Mouse (Mus musculus) forebrain, embryonic 12.5 days (tissue): ENCODE results near the gene Got1. TPM values are rescaled to one million over a fixed set of nuclear protein-coding genes. Genes with fewer than 3 reads are reported as not detected.
"Not testable (repeated sequence)": the region's sequence is repeated elsewhere in the genome, so short reads cannot be mapped to it uniquely, and the experiment has no call there.

Experiments used
- ATAC-seq: fragments of 200-750 bp; cut with Nextera tagmentation; 2 replicates; pipeline ENCODE4 v1.8.0; 2017; ENCODE audit warnings: moderate TSS enrichment; ENCODE audit not compliant: low FRiP score
- H3K27ac ChIP-seq: fragments of 300-500 bp; sonication (generic); 2 replicates; pipeline ENCODE4 v1.5.1; 2016; ENCODE audit warnings: mild to moderate bottlenecking
- H3K27me3 ChIP-seq: fragments of 300-500 bp; sonication (generic); 2 replicates; pipeline ENCODE4 v1.6.1; 2016; ENCODE audit warnings: mild to moderate bottlenecking
- H3K36me3 ChIP-seq: fragments of 300-500 bp; sonication (generic); replicated peaks from 2 replicates; pipeline ENCODE4 v1.6.1; 2016; ENCODE audit warnings: mild to moderate bottlenecking
- H3K4me1 ChIP-seq: fragments of 300-500 bp; sonication (generic); 2 replicates; pipeline ENCODE4 v1.6.1; 2016
- H3K4me2 ChIP-seq: fragments of 300-500 bp; sonication (generic); 2 replicates; pipeline ENCODE4 v1.6.1; 2016; ENCODE audit warnings: mild to moderate bottlenecking, moderate library complexity
- H3K4me3 ChIP-seq: fragments of 300-500 bp; sonication (generic); replicated peaks from 2 replicates; pipeline ENCODE4 v1.5.1; 2016; ENCODE audit warnings: mild to moderate bottlenecking
- H3K9ac ChIP-seq: fragments of 300-500 bp; sonication (generic); 2 replicates; pipeline ENCODE4 v1.6.1; 2016; ENCODE audit warnings: mild to moderate bottlenecking
- H3K9me3 ChIP-seq: fragments of 300-500 bp; sonication (generic); 2 replicates; pipeline ENCODE4 v1.6.1; 2016
- WGBS: fragments of 180-500 bp; shearing (Covaris S2); methylation state at CpG from one replicate; pipeline ENCODE4 v1.1.7; 2016; 5-methylcytosine and 5-hydroxymethylcytosine counted together
- polyA plus RNA-seq: library from polyadenylated mRNA; unstranded; fragments of >200 nt; fragmentation: Nextera tagmentation; extraction: Ambion mirVana; gene quantifications from 2 replicates; pipeline ENCODE4 v1.2.1, GENCODE M21; 2016

Gene Got1
- polyA plus RNA-seq, 1 experiment from 2014 or later: 57.6 TPM

DNA sequence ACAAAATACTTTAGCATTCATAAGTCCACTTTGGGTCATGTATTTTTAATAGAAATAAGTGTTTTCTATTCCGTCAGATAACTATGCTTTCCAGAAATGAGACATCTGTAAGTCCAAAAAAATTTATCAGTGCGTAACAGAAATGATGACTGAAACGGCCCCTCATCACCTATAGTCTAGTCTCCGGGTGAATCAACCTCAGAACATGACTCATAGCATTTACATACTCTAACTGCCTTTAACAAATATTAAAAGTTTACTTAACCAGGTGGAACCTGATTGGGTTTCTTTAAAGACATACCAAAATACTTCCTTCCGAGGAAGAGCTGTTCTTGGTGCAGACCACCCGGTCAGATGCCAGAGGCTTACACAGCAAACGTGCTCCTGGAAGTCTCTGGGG, 6.1 kb downstream of the Got1 start:
- 88% methylated on average over 7 of the region's 7 CpGs for WGBS
- no peaks in the 10 kb centered on the region for H3K9me3 ChIP-seq
- no peak overlapping the region for H3K27ac ChIP-seq
- no peak for ATAC-seq
- H3K4me3 ChIP-seq: no peak overlapping the region
- H3K4me1 ChIP-seq: peaks cover 34% of the 10 kb centered on the region
- peaks cover 21% of the 10 kb centered on the region for H3K36me3 ChIP-seq
- no peak overlapping the region for H3K9ac ChIP-seq
- H3K4me2 ChIP-seq: no peak overlapping the region
- 0 out of 2 replicates have a peak, but pooled peaks cover 5% of the 10 kb centered on the region for H3K27me3 ChIP-seq

DNA sequence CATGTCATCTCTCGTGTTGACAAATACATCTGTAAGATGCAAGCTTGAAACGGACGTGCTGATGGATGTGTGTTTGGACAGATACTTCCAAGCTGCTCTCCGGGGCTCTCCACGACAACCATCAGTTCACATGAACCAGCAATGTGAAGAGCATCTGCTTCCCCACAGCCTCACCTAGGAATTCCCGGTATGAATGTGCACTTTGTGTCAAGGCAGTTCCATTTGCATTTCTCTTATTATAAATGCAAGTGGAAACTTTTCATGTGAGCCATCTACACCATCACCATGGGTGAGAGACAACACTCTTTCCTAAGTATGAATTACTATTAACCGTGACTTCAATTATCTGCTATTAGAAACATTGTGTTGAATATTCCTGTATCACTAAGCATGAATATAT, 6.6 kb downstream of the Got1 start:
- Histone ChIP-seq H3K4me2 (no peak overlapping the region), H3K36me3 (peaks cover 21% of the 10 kb centered on the region), H3K27ac (no peak overlapping the region), H3K9ac (no peak overlapping the region), H3K4me1 (peaks cover 33% of the 10 kb centered on the region), H3K9me3 (no peaks in the 10 kb centered on the region), H3K4me3 (no peak overlapping the region), H3K27me3 (0 out of 2 replicates have a peak, but pooled peaks cover 5% of the 10 kb centered on the region)
- ATAC-seq: no peak
- WGBS: 69% methylated on average over 7 of the region's 7 CpGs

DNA sequence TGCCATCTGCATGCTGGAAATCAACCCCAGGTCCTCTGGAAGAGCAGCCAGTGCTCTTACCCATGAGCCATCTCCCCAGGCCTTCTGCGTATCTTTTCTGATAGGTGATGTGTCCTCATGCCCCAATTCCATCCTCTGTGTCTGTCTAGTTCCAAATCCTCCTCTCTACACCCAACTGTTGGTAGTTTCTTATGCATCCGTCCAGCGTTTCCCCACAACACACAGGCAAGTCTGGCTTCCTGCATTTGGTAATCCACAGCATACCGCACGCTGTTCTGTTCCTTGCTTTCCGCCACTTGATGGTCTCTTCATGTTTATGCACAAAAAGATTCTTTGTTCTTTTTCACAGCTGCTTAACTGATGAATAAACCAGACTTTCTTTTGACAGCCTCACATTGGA, 7.1 kb downstream of the Got1 start:
- Histone ChIP-seq H3K9ac (no peak overlapping the region), H3K4me1 (peaks cover 29% of the 10 kb centered on the region), H3K9me3 (no peaks in the 10 kb centered on the region), H3K27me3 (0 out of 2 replicates have a peak, but pooled peaks cover 5% of the 10 kb centered on the region), H3K36me3 (peaks cover 24% of the 10 kb centered on the region), H3K27ac (no peak overlapping the region), H3K4me3 (no peak overlapping the region), H3K4me2 (no peak overlapping the region)
- 68% methylated on average over 6 of the region's 6 CpGs for WGBS
- ATAC-seq: no peak

DNA sequence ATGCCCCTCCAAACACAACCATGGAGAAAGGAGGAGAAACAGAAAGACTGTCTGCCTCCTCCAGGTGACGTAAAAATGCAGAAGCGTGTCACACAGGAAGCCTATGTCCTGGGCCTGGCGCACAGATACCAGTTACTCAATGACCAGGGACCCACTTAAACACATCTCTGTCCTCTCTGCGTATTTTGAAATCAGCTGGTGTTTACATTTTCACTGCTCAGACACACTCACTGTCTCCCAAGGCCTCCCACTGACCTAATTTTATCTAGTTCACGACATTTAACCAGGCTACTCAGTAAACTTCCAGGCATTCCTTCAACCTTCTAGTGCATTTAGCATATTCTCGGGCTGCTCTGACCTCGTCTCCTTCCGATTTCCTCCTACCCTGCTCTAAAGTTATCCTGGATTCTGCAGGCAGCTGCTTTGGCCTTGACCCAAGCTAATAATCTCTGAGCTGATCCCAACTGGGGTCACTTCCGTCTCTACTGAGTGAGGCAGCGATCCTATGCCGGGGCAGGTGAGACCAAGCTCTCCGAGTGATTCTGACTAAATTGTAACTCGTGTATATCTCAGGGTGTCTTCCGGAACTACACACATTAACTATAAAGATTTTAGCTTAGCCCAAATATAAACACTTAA, 7.9 kb downstream of the Got1 start:
- Histone ChIP-seq H3K4me1 (peaks cover 21% of the 10 kb centered on the region), H3K4me2 (no peak overlapping the region), H3K9me3 (no peaks in the 10 kb centered on the region), H3K27ac (no peak overlapping the region), H3K4me3 (no peak overlapping the region), H3K9ac (no peak overlapping the region), H3K27me3 (0 out of 2 replicates have a peak, but pooled peaks cover 5% of the 10 kb centered on the region), H3K36me3 (peaks cover 29% of the 10 kb centered on the region)
- WGBS: 93% methylated on average over 14 of the region's 14 CpGs
- no peak for ATAC-seq

DNA sequence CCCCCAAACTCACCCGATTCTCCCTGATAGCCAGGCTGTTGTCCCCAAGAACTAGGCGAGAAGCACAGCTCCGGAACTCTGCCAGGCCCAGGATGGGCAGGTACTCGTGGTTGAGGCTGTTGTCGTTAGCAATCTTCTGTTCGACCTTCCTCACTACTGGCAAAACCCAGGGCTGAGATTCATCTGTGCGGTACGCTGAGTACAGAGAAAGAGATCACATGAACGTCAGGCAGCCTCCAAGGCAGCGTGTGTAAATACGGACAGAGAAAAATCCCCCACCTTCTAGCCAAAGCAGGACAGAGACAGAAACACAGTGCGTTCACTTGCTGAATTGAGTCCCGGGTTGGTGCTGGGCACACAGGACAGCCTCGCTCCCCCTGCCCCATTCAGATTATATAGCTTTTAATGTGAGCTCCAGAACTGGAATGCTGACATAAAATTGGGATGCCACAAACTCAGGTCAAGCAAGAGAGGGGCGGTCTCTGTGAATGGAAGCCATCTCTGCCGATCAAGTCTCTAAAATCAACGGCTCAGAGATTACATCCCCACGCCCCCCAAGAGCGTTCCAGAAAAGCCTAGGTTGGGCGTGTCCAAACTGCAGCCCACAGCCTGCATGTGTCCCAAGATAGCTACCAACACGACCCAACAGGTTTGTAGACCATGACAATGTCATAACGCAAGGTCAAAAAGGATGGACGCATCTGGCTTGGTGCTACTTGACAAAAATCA, 8.6 kb downstream of the Got1 start:
- H3K27me3 ChIP-seq: 0 out of 2 replicates have a peak, but pooled peaks cover 5% of the 10 kb centered on the region
- H3K4me1 ChIP-seq: peaks cover 15% of the 10 kb centered on the region
- H3K36me3 ChIP-seq: peaks cover 36% of the 10 kb centered on the region
- ATAC-seq: no peak
- H3K27ac ChIP-seq: no peak overlapping the region
- no peaks in the 10 kb centered on the region for H3K9me3 ChIP-seq
- H3K4me3 ChIP-seq: no peak overlapping the region
- no peak overlapping the region for H3K4me2 ChIP-seq
- 94% methylated on average over 23 of the region's 23 CpGs for WGBS
- no peak overlapping the region for H3K9ac ChIP-seq

DNA sequence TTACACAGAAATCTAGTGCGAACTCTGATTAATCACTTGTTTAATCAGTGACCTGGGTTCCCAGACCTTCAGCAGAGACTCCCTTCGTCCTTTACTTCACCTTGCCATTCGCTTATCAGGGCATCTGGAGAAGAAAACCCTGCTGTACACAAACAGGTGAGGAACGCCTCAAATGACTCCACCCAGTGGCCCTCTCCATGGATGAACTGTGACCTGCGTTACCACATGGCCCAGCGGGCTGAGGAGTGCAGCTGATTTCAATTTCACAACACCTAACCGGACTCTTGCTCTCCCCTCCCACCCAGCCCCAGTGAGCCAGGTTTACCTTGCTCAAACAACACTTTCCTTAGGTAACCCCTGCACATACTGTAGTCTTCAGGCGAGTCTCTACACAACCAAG, 10.5 kb downstream of the Got1 start:
- no peak overlapping the region for H3K9ac ChIP-seq
- H3K27ac ChIP-seq: no peak overlapping the region
- H3K4me3 ChIP-seq: no peak overlapping the region
- H3K9me3 ChIP-seq: 0 out of 2 replicates have a peak, but pooled peaks cover 4% of the 10 kb centered on the region
- peaks cover 51% of the 10 kb centered on the region for H3K36me3 ChIP-seq
- whole genome bisulfite sequencing: 97% methylated on average over 8 of the region's 8 CpGs
- H3K4me2 ChIP-seq: no peak overlapping the region
- H3K4me1 ChIP-seq: peaks cover 8% of the 10 kb centered on the region; the same call in 1 of the 2 replicates
- no peaks in the 10 kb centered on the region for H3K27me3 ChIP-seq
- no peak for ATAC-seq

DNA sequence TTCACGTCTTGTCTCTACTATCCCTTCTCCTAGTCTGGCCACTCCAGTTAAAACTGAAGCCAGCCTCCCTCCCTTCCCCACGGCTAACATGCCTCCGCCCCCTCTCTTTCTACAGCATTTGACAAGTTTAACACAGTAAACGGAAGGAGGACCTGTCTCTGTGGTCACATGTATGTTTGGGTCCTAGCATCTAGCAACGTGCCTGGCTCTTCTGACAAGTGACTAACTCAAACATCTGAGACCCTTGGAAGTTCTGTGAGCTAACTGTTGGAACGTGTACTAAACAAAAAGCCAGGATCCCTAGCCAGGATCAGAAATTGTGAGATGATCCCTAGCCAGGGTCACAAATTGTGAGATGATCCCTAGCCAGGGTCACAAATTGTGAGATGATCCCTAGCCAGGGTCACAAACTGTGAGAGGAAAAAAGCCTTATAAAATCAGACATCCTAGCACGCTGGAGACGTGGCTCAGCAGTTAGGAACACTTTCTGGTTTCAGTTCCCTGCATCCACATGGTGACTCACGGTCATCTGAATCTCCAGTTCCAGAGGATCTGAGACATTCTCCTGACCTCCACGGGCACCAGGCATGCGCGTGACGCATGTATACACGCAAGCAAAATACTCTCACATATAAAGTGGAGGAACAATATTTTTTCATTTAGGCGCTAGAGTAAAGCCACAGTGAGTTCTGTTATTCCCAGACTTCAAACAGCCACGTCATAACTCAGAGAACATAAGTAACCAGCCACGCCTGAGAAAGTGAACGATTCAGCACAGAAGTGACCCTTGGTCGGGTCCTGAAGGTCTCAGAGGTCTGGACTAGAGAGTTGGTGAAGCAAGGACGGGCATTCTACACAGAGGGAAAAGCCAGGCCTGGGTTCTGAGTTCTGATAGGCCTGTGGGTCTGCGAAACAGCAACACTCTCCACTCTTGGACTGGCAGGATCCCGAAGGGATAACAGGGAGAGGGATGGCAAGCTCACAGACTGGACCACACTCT, 12.5 kb downstream of the Got1 start:
- H3K36me3 ChIP-seq: peaks cover 63% of the 10 kb centered on the region
- no peak overlapping the region for H3K4me3 ChIP-seq
- WGBS: 89% methylated on average over 22 of the region's 22 CpGs
- no peak overlapping the region for H3K4me2 ChIP-seq
- H3K27ac ChIP-seq: no peak overlapping the region
- no peaks in the 10 kb centered on the region for H3K27me3 ChIP-seq
- ATAC-seq: no peak
- H3K9me3 ChIP-seq: 0 out of 2 replicates have a peak, but pooled peaks cover 4% of the 10 kb centered on the region
- H3K4me1 ChIP-seq: no peaks in the 10 kb centered on the region
- no peak overlapping the region for H3K9ac ChIP-seq

DNA sequence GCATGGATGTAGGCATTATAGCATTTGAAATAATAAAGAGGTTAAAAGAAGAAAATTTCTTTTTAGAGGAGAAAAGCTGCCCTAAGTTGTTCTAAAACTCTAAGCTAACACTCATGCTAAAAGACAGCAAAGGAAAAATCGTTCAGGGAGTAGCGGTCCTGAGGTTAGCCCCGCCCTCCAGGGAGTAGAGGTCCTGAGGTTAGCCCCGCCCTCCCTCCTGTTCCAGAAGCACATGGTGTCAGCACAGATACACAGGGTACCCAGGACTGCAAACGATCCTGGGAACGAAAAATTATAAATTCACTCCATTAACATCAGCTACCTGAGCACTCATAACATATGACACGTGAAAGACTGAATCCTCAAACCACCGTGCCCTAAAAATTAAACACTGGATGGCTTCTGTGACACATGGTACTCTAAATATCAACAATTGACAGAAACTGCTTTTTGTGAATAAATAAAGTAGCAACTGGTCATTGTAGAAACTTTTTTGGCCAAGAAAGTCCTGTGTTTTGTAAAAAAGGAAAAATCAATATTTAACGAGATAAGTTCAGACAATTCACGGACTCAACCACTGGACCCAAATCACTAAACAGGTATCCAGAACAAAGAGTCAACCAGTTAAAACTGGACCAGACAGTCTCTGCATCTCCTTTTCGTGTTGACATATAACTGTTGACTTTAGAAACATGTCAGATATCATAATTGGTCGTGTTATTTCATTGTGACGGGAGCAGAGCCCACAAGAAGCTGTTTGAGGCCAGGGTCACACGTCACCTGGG, 13.8 kb downstream of the Got1 start:
- no peak overlapping the region for H3K4me2 ChIP-seq
- no peaks in the 10 kb centered on the region for H3K4me1 ChIP-seq
- ATAC-seq: no peak
- 0 out of 2 replicates have a peak, but pooled peaks cover 4% of the 10 kb centered on the region for H3K9me3 ChIP-seq
- no peak overlapping the region for H3K27ac ChIP-seq
- H3K36me3 ChIP-seq: peaks cover 73% of the 10 kb centered on the region
- H3K4me3 ChIP-seq: no peak overlapping the region
- WGBS: 93% methylated on average over 14 of the region's 14 CpGs
- no peak overlapping the region for H3K9ac ChIP-seq
- no peaks in the 10 kb centered on the region for H3K27me3 ChIP-seq

DNA sequence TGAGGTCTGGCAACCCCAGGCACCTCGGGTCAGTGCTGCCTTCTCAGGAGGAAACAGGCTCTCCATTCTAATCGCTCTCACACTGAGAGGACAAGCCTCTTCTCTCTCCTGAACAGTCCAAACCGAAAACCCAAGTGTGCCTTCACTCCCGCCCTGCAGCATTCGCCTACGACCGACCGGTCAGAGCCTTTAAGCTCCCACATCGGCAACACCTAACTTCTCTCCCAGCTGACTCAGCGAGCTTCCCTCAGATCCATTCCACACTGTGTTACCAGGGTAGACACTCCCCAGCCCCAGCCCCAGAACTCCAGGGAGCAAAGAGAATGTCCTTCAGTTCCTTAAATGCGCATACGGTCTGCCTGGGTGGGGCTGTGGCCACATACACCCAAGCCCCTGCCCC, 19.0 kb downstream of the Got1 start:
- WGBS: 89% methylated on average over 12 of the region's 12 CpGs
- Histone ChIP-seq H3K27ac (no peak overlapping the region), H3K27me3 (no peaks in the 10 kb centered on the region), H3K36me3 (peaks cover 74% of the 10 kb centered on the region), H3K9me3 (0 out of 2 replicates have a peak, but pooled peaks cover 4% of the 10 kb centered on the region), H3K9ac (no peak overlapping the region), H3K4me2 (no peak overlapping the region), H3K4me1 (no peaks in the 10 kb centered on the region), H3K4me3 (no peak overlapping the region)
- no peak for ATAC-seq

DNA sequence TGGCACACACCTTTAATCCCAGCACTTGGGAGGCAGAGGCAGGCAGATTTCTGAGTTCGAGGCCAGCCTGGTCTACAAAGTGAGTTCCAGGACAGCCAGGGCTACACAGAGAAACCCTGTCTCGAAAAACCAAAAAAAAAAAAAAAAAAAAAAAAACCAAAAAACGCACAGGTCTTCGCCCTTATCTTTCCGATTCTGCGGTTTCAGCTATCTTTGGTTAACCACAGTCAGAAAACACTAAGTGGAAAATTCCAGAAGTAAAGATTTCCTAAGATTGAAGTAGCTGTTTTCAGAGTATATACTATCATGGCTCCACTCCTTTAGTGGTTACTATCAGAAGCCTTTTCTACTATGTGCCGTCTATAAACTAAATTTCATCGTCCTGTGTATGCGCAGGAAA, 20.8 kb downstream of the Got1 start:
- H3K9ac ChIP-seq, H3K27ac ChIP-seq, H3K4me2 ChIP-seq, H3K4me3 ChIP-seq, H3K4me1 ChIP-seq, H3K27me3 ChIP-seq, ATAC-seq, H3K9me3 ChIP-seq: not testable (repeated sequence)
- H3K36me3 ChIP-seq: peaks cover 78% of the 10 kb centered on the region
- WGBS: 93% methylated on average over 8 of the region's 9 CpGs

DNA sequence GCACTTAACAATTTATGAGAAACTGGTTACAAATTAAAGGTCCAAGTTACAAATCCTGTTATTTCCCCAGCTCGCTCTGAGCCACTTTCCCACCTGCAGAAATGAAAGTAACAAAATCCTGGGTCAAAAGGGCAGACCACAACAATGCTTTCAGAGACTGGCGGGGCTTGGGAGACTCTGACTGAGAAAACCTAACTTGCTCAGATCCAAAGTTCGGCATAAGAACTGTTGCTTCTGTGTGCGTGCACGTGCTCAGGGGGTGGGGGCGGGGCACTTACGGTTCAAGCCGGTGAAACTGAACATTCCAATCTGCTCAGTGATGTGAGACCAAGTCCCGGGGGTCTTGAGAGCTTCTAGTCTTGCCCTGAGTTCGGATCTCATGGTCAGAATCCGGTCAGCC, 21.8 kb downstream of the Got1 start:
- no peak for ATAC-seq
- Histone ChIP-seq H3K9me3 (no peaks in the 10 kb centered on the region), H3K9ac (no peak overlapping the region), H3K4me3 (no peak overlapping the region), H3K36me3 (peaks cover 76% of the 10 kb centered on the region), H3K27ac (no peak overlapping the region), H3K4me1 (no peaks in the 10 kb centered on the region), H3K4me2 (no peak overlapping the region), H3K27me3 (no peaks in the 10 kb centered on the region)
- 83% methylated on average over 11 of the region's 11 CpGs for WGBS
